Mouse (Mus musculus): ENCODE measurements at regions not wholly inside any gene's neighbourhood (a gene's known extent, or its start where the extent isn't known, plus 50 kb on each side); places are given as distances from the start of the nearest gene placed in this dataset.

DNA sequence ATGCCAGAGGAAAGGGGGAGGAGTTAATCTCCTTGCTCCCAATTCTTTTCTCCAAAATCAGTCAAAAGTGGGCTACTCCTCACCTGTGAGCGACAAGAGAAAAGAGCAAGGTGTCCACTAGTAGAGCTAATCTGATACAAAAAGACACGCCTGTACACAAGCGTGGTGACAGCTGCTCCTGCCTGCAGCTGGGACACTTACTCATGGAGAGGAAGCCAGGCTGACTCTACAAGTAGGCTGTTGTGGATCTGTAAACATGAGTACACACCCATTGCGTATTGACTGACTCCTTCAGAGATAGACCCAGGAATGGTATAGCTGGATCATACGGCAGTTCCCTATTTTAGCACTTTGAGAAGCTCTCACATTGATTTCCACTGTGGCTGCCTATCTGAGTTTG is 129.7 kb downstream of the Nuak1 start:
- no peak for DNase-seq (ENCODE audit: low spot score)

DNA sequence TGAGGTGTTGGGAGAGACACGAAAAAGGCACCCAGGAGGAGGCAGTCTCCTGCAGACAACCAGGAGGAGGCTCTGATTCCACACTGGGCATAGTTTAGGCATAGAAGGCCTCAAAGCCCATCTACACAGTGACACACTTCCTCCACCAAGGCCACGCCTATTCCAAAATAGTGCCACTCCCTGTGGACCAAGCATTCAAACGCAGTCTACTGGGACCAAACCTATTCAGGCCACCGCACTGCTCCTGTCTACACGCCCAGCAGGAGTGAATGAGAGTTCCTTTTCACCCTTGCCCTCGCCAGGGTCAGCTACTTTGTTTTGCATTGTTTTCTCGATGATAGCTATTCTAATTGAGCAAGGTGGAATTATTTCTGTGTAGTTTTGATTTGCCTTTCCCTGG is 127.7 kb downstream of the Nuak1 start:
- no peak for DNase-seq (ENCODE audit: low spot score)

- DNase-seq (ENCODE audit: low spot score), result no peak
Measured at GRCm38 (mm10) chr10:84316857-84317256, 123.5 kb downstream of the Nuak1 start.

- DNase-seq (ENCODE audit: low spot score), result no peak
Measured at GRCm38 (mm10) chr10:84317960-84318359, 122.4 kb downstream of the Nuak1 start.
